Mouse (Mus musculus) ovary, postnatal 36 days (tissue): ENCODE results near the gene Eva1c.
"Not testable (repeated sequence)": the region's sequence is repeated elsewhere in the genome, so short reads cannot be mapped to it uniquely, and the experiment has no call there.

Source experiments
- DNase-seq: peaks from one replicate; pipeline ENCODE4 v3.0.0; 2022; ENCODE audit warnings: low spot score, mixed read lengths

The Eva1c gene

GRCm38 (mm10) chr16:90826457-90826856 lies at the start of gene Eva1c:
Gene Eva1c, plus strand, starts transcription at chr16:90826719.
- DNase-seq = no peak

DNA sequence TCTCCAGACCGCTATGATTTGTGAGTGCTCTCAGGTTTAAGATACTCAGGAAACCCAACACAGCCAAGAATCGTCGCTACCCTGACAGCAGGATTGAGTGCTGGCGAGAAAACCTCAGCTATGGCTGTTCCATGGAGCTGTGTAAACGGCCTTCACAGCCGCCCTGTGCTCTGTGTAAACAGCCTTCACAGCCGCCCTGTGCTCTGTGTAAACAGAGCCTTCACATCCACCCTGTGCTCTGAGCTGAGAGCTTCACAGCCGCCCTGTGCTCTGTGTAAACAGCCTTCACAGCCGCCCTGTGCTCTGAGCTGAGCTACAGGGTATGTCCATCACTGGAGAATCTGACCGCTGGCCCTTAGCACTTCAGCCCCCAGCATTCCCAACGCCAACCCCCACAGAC lies 46.7 kb upstream of the Eva1c start:
- peak; percentile 29 for DNase-seq

DNA sequence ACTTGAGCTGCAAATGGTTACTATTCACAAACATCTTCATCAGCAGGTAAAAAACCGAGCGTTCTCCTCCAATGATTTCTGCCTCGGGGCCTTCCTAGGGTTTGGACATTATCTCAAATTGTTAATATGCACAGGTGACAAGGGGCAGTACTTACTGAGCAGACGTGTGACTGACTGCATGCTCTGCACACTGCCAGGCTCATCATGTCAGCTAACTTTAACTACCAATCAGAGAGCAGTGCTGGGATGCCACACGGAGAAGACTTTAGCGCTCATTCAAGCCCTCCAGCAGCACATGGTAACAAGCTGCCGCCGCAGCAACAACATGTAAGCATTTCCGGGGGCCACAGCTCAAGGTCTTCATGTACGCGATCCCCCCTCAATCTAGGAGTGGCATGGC lies 43.2 kb upstream of the Eva1c start:
- no peak for DNase-seq

- no peak for DNase-seq
These were observed 41.3 kb upstream of the Eva1c start for GRCm38 (mm10) chr16:90785257-90785656.

DNA sequence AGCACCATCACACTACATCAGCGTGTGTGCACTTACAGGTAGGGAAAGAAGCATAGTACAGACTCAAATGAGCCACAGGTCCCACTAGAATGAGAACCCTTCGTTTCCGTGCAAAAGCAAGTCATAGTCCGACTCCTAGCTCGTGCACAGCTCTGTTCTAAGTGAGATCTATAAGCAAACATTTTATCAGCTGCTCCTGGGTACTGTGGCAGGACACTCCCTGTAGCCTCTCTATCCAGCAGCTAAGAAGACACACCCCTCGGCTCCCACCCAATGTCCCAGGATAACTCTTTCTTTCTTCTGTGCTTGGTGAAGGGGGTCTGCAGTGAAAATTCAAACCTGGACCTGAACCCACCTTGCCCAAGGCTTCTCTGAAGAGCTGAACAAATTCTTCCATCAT lies 37.9 kb upstream of the Eva1c start:
- no peak for DNase-seq

DNA sequence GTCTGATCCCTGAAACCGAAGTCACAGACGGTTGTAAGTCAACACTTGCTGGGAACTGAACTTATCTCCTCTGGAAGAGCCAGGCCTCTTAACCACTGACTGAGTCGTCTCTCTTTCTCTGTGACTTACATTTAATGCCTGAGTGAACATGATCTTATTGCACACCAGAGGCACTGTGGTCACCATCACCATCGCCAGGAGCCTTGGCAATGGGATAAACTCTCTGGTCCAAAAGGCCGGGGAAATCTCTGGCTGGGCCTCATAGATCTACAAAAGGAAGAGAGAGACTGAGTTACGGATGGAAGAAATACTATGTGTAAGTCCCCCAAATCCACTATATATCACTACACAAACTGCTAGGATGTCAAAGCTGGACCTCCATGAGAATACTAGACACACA lies 35.6 kb upstream of the Eva1c start:
- no peak for DNase-seq

DNA sequence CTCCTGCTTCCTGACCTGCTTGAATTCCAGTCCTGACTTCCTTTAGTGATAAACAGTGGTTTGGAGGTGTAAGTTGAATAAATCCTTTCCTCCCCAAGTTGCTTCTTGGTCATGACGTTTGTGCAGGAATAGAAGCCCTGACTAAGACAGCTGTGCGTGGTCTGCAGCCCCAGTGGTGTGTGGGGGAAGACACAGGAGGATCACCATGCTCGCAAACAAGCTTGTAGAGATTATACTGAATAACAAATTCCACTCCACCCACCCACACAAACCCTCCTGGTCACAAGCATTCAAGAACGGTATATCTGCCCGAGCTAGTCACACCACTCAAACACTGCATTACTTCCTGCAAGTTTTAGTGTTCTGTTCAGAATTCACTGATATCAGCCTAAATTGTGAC lies 34.5 kb upstream of the Eva1c start:
- no peak for DNase-seq

- DNase-seq = no peak
These were observed 34.0 kb upstream of the Eva1c start for GRCm38 (mm10) chr16:90792500-90792899.

DNA sequence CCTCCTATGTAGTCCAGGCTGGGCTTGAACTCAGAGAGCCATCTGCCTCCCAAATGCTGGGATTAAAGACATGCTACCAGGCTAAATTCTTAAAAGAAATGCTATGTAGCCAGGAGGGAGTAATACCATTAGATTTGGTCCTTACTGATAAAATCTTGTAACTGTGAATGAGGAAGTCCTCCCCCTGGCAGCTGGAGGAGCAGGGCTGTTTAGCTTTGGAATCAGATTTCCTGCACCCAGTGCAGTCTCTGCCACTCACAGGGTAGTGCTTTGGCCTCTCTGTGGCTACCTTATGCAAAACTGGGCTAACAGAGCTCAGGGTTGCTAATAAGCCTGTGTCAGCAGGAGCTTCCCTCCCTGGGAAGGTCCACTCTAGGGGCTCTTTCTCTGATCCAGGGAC lies 31.8 kb upstream of the Eva1c start:
- no peak for DNase-seq

- no peak for DNase-seq
These were observed 28.1 kb upstream of the Eva1c start for GRCm38 (mm10) chr16:90798446-90798845.

DNA sequence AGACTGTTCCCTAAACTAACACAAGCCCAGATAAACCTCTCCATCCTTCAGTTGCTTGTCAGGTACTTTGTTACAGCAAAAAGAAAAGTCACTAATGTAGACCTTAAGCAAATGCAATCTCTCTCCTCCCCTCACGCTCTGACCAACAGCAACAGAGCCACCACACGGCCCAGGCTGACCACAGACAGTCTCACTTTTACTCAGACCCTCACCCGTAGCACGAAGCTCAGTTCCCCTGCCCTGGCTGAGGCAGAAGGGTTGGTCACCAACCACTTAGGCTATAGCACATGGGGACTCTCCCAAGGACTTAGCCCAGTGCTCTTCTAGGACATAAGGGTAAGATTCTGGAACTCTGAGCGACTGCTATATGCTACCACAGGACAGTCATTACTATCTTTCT lies 27.7 kb upstream of the Eva1c start:
- DNase-seq = no peak

DNA sequence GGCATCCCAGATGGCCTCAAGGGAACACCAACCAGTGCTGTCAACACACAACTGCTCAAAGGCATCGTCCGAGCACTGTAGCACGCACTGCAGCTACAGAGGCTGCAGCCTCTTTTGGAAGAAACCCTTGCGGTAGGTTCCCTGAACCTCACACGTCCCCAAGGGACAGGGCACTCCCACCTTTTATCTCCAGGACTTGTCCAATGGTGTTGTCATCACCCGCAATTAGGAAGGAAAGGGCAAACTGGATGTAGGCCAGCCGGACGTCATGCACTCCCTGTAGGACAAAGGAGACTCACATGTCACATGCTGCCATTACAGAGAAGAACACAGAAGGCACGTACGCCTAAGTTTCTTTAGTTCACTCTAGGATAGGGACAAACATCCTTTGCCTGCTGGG lies 26.7 kb upstream of the Eva1c start:
- DNase-seq = no peak

DNA sequence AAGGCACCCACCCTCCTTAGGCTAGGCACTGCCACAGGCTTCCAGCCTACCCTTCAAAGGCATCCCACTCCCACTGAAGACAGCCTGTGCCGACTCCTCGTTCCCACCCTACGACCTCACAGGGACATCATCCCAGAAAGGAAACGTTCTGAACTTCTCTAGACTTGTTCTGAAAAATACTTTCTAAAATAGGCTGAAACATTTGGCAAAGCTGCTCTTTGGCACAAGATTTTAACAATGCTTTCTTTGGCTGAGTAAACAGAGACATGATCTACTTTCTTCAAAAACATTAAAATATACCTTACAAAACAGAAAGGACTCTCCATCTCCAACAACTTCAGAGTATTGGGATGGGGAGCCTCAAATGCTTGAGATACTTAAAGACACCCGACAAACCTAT lies 25.3 kb upstream of the Eva1c start:
- DNase-seq = no peak

- DNase-seq = peak; percentile 16
These were observed 24.6 kb upstream of the Eva1c start for GRCm38 (mm10) chr16:90801928-90802327.

- no peak for DNase-seq
These were observed 22.1 kb upstream of the Eva1c start for GRCm38 (mm10) chr16:90804466-90804865.

DNA sequence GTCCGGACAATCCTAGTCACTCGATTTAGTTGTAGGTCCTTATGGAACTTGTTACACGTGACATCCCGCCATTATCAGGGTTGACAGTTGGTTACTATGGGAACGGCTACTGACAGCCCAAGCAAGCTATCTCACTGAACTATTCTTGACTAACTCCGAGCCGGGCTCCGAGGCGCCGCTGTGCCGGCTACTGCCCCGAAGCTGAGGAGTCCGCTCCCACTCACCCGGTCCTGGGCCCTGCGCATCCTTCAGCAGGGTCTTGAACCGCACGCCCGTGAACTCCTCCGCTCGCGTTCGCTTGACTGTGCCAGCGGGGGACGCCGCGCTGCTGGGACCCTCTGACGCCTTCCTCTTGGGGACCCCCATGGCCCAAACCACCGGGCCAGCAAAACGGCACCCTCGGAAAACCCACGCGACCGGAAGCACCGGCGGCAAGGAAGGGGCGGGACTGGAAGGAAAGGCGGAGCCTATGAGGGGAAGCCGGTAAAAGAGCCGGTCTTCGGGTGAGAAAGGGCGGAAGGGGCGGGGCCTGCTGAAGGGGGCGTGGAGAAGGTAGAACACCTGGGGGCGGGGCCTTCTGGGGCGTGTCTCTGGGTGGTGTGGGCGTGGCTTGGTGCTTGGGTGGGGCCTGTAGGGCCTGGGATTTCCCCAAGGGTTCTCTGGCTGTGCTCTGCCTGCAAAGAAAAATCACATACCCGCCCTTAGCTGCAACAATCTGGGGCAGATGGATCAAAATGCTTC lies 16.4 kb upstream of the Eva1c start, which contains the start of gene Urb1:
Gene Urb1 (minus strand): TSS at position 439 of the 741 bp plus-strand sequence.
- DNase-seq = peak; percentile 99

DNA sequence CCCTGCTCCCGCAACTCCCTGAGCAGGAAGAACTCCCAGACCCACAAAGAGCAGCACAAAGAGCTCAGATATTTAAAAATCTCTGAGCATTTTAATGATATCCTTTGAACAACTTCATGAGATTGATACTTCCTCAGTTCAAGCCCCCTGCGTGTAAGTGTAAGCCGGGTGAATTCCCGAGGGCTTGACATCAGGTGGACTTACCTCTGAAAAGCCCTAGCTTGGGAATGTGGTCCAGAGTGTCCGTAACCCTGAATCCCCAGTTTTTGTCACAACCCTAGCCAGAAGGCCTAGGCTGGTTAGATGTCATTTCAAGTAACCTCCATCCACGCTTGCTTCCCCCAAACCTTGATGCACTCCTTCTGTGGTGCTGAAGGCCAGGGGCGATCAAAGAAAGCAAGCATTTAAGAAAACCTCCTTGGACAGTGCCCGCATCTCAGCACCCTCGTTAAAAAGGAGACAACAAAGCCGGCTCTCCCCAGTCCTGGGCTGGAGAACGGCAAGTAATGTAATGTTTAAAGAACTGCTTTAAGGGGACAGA lies 15.7 kb upstream of the Eva1c start:
- DNase-seq = no peak

GRCm38 (mm10) chr16:90812086-90812485 lies 14.4 kb upstream of the Eva1c start:
- no peak for DNase-seq

GRCm38 (mm10) chr16:90820326-90820725 lies 6.2 kb upstream of the Eva1c start:
- DNase-seq = no peak

- DNase-seq = no peak
These were observed 5.3 kb upstream of the Eva1c start for GRCm38 (mm10) chr16:90821046-90821697.

DNA sequence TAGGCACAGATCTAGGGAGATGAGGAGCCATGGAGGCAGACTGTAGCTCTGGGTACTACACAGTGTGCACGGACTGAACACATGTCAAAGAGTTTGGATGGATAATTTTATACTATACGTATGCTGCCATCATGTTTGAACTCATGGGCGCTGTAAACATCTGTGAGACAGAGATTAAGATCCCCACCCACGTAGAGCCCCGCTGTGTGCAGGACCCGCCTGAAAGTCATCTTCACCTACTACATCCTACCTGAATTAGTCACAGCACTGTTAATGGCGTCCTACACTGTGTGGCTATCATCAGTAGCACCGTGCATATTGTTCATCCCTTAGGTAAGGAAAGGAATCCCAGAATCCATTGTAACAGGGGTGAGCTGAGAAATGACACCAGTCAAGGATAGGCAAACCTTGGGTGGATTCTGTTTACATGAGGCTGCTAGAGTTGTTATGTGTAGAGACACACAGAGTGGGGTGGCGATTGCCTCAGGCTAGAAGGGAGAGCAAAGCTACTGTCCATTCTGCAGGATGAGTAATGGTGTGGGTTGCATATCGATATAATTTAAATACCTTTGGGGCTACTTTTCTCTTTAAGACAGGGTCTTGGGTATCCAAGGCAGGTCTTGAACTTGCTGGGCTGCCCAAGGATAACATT lies 4.1 kb upstream of the Eva1c start:
- DNase-seq = no peak

- DNase-seq = no peak
These were observed 3.5 kb upstream of the Eva1c start for GRCm38 (mm10) chr16:90822981-90823380.

DNA sequence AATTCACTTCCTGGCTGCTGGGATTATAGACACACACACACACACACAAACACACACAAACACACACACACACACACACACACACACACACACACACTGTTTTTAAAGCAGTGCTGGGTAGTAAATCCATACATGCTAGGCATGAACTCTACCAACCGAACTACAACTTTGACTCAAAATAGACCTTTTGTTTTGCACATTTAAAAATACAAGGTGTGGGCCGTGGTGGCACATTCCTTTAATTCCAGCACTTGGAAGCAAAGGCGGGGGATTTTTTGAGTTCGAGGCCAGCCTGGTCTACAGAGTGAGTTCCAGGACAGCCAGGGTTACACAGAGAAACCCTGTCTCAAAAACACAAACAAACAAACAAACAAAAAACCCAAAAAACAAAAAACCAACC lies 2.5 kb upstream of the Eva1c start:
- DNase-seq = not testable (repeated sequence)
